Mouse (Mus musculus): ENCODE results near the gene Cyp24a1. TPM values are rescaled to one million over a fixed set of nuclear protein-coding genes. Genes with fewer than 3 reads are reported as not detected.

Gene Cyp24a1
- total and polyA plus RNA-seq, 2 experiments from 2014 or later: 0.09 TPM; not detected in 1

GRCm38 (mm10) chr2:170526513-170526912 lies 29.6 kb upstream of the Cyp24a1 start:
- no peaks in the 10 kb centered on the region; the same call in 1 of the 2 replicates for H3K27me3 ChIP-seq (ENCODE audit: insufficient read depth, low read length)
- no peak overlapping the region for H3K4me2 ChIP-seq (ENCODE audit: low read depth, low read length, poor library complexity, severe bottlenecking)
- ATAC-seq (ENCODE audit: low FRiP score) (no peak), DNase-seq (ENCODE audit: low spot score) (no peak)
- no peaks in the 10 kb centered on the region for H3K36me3 ChIP-seq (ENCODE audit: insufficient read depth, low read length)
- no peaks in the 10 kb centered on the region for H3K4me1 ChIP-seq (ENCODE audit: insufficient read depth, low read length)
- no peak for TF ChIP-seq CTCF (IDR thresholded peaks at IDR 0.05)
- H3K9ac ChIP-seq (replicated peaks; ENCODE audit: low read length, poor library complexity, severe bottlenecking): no peak overlapping the region
- H3K4me3 ChIP-seq (ENCODE audit: low read depth, low read length): no peak overlapping the region
- WGBS: 95% methylated on average over 8 of the region's 8 CpGs
- no peaks in the 10 kb centered on the region for H3K9me3 ChIP-seq (ENCODE audit: low read length)
- H3K27ac ChIP-seq (ENCODE audit: low read depth, low read length): no peak overlapping the region

- 7% methylated on average over 7 of the region's 7 CpGs for whole genome bisulfite sequencing
- DNase-seq (ENCODE audit: low spot score) (peak; percentile 88), ATAC-seq (ENCODE audit: low FRiP score) (peak; percentile 47; the same call in 1 of the 2 replicates)
- no peak overlapping the region for H3K27ac ChIP-seq (ENCODE audit: low read depth, low read length)
- H3K9me3 ChIP-seq (ENCODE audit: low read length): no peaks in the 10 kb centered on the region
- no peak overlapping the region for H3K9ac ChIP-seq (replicated peaks; ENCODE audit: low read length, poor library complexity, severe bottlenecking)
- H3K4me3 ChIP-seq (ENCODE audit: low read depth, low read length): no peak overlapping the region
- TF ChIP-seq CTCF (IDR thresholded peaks at IDR 0.05): peak; percentile 80
- no peak overlapping the region for H3K4me2 ChIP-seq (ENCODE audit: low read depth, low read length, poor library complexity, severe bottlenecking)
- H3K36me3 ChIP-seq (ENCODE audit: insufficient read depth, low read length): peaks cover 21% of the 10 kb centered on the region
- H3K27me3 ChIP-seq (ENCODE audit: insufficient read depth, low read length): no peaks in the 10 kb centered on the region; the same call in 1 of the 2 replicates
- no peaks in the 10 kb centered on the region for H3K4me1 ChIP-seq (ENCODE audit: insufficient read depth, low read length)
These were observed 23.5 kb upstream of the Cyp24a1 start for GRCm38 (mm10) chr2:170520321-170520971.

GRCm38 (mm10) chr2:170513756-170514155 lies 16.8 kb upstream of the Cyp24a1 start:
- no peak for TF ChIP-seq CTCF (IDR thresholded peaks at IDR 0.05)
- no peaks in the 10 kb centered on the region for H3K9me3 ChIP-seq (ENCODE audit: low read length)
- H3K4me1 ChIP-seq (ENCODE audit: insufficient read depth, low read length): peaks cover 4% of the 10 kb centered on the region
- no peak overlapping the region for H3K9ac ChIP-seq (replicated peaks; ENCODE audit: low read length, poor library complexity, severe bottlenecking)
- no peak overlapping the region for H3K4me3 ChIP-seq (ENCODE audit: low read depth, low read length)
- no peaks in the 10 kb centered on the region for H3K27me3 ChIP-seq (ENCODE audit: insufficient read depth, low read length)
- peaks cover 13% of the 10 kb centered on the region for H3K36me3 ChIP-seq (ENCODE audit: insufficient read depth, low read length)
- DNase-seq (ENCODE audit: low spot score): no peak
- no peak for ATAC-seq (ENCODE audit: low FRiP score)
- WGBS: 92% methylated on average over 12 of the region's 12 CpGs
- H3K4me2 ChIP-seq (ENCODE audit: low read depth, low read length, poor library complexity, severe bottlenecking): no peak overlapping the region
- no peak overlapping the region for H3K27ac ChIP-seq (ENCODE audit: low read depth, low read length)

- peak overlapping the region; percentile 97 for H3K4me3 ChIP-seq (ENCODE audit: low read depth, low read length)
- no peaks in the 10 kb centered on the region for H3K9me3 ChIP-seq (ENCODE audit: low read length)
- no peaks in the 10 kb centered on the region for H3K36me3 ChIP-seq (ENCODE audit: insufficient read depth, low read length)
- peak overlapping the region; percentile 64 for H3K4me2 ChIP-seq (ENCODE audit: low read depth, low read length, poor library complexity, severe bottlenecking)
- peak; percentile 98 for TF ChIP-seq CTCF (IDR thresholded peaks at IDR 0.05)
- H3K27me3 ChIP-seq (ENCODE audit: insufficient read depth, low read length): no peaks in the 10 kb centered on the region
- peak overlapping the region; percentile 84 for H3K27ac ChIP-seq (ENCODE audit: low read depth, low read length)
- H3K4me1 ChIP-seq (ENCODE audit: insufficient read depth, low read length): peaks cover 4% of the 10 kb centered on the region
- peak; percentile 67 for ATAC-seq (ENCODE audit: low FRiP score)
- H3K9ac ChIP-seq (replicated peaks; ENCODE audit: low read length, poor library complexity, severe bottlenecking): peak overlapping the region; percentile 94
- WGBS: 1% methylated on average over 68 of the region's 69 CpGs
- peak; percentile 90 for DNase-seq (ENCODE audit: low spot score)
These were observed 14.3 kb upstream of the Cyp24a1 start for GRCm38 (mm10) chr2:170511073-170511891.

GRCm38 (mm10) chr2:170508821-170509220 lies 11.9 kb upstream of the Cyp24a1 start:
- Histone ChIP-seq H3K9me3 (ENCODE audit: low read length) (no peaks in the 10 kb centered on the region), H3K9ac (replicated peaks; ENCODE audit: low read length, poor library complexity, severe bottlenecking) (no peak overlapping the region), H3K27me3 (ENCODE audit: insufficient read depth, low read length) (no peaks in the 10 kb centered on the region), H3K36me3 (ENCODE audit: insufficient read depth, low read length) (no peaks in the 10 kb centered on the region), H3K4me3 (ENCODE audit: low read depth, low read length) (peak overlapping the region; percentile 15), H3K27ac (ENCODE audit: low read depth, low read length) (no peak overlapping the region), H3K4me1 (ENCODE audit: insufficient read depth, low read length) (peaks cover 4% of the 10 kb centered on the region), H3K4me2 (ENCODE audit: low read depth, low read length, poor library complexity, severe bottlenecking) (peak overlapping the region; percentile 44)
- ATAC-seq (ENCODE audit: low FRiP score) (peak; percentile 59; the same call in 1 of the 2 replicates), DNase-seq (ENCODE audit: low spot score) (peak; percentile 94)
- peak; percentile 95 for TF ChIP-seq CTCF (IDR thresholded peaks at IDR 0.05)
- 2% methylated on average over 12 of the region's 12 CpGs for WGBS

GRCm38 (mm10) chr2:170507734-170508133 lies 10.8 kb upstream of the Cyp24a1 start:
- TF ChIP-seq CTCF (IDR thresholded peaks at IDR 0.05): peak; percentile 92
- peak; percentile 72; the same call in 1 of the 2 replicates for ATAC-seq (ENCODE audit: low FRiP score)

More at GRCm38 (mm10) chr2:170507734-170508133, 10.8 kb upstream of the Cyp24a1 start:
- Histone ChIP-seq H3K9ac (replicated peaks; ENCODE audit: low read length, poor library complexity, severe bottlenecking) (no peak overlapping the region), H3K4me2 (ENCODE audit: low read depth, low read length, poor library complexity, severe bottlenecking) (no peak overlapping the region), H3K27me3 (ENCODE audit: insufficient read depth, low read length) (no peaks in the 10 kb centered on the region), H3K4me3 (ENCODE audit: low read depth, low read length) (no peak overlapping the region), H3K27ac (ENCODE audit: low read depth, low read length) (no peak overlapping the region), H3K36me3 (ENCODE audit: insufficient read depth, low read length) (no peaks in the 10 kb centered on the region), H3K9me3 (ENCODE audit: low read length) (no peaks in the 10 kb centered on the region), H3K4me1 (ENCODE audit: insufficient read depth, low read length) (peaks cover 4% of the 10 kb centered on the region)
- WGBS: 5% methylated on average over 10 of the region's 10 CpGs
- peak; percentile 92 for DNase-seq (ENCODE audit: low spot score)

Measured in midbrain, postnatal 0 days (tissue).